Mouse (Mus musculus): ENCODE data around the gene Lyplal1. TPM values are rescaled to one million over a fixed set of nuclear protein-coding genes. Genes with fewer than 3 reads are reported as not detected.

Lyplal1 gene
- polyA plus RNA-seq, 1 experiment from 2014 or later, result 11.9 TPM

DNA sequence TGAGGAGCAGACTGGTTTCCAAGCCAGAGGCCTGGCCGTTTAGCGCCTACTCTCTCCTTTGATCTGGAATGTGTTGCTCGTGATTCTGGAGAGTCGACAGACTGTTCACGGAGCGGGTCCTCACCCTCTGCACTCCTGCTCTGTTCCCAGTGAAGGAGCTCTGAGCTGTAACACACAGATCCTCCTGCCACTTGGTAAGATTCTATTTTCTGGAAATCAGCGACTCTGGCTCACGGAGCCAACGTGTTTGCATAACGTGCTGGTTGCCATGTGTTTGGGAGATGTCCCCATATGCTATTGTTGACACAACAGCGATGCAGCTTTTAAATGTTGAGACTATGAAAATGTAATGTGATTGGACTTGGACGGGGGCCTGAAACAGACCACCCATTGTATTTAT, 20.8 kb upstream of the Lyplal1 start:
- H3K4me3 ChIP-seq (ENCODE audit: low read depth, low read length), result no peak overlapping the region
- no peaks in the 10 kb centered on the region for H3K27me3 ChIP-seq (ENCODE audit: insufficient read depth, low read length)
- H3K4me1 ChIP-seq (ENCODE audit: insufficient read depth), result no peaks in the 10 kb centered on the region
- 76% methylated on average over 12 of the region's 12 CpGs for WGBS (ENCODE audit: insufficient replicate concordance)
- no peaks in the 10 kb centered on the region for H3K36me3 ChIP-seq (replicated peaks; ENCODE audit: insufficient read depth, low read length)
- no peak overlapping the region for H3K4me2 ChIP-seq (ENCODE audit: low read depth, low read length)
- no peaks in the 10 kb centered on the region for H3K9me3 ChIP-seq (ENCODE audit: low read length)
- no peak for ATAC-seq
- DNase-seq, result no peak
- no peak overlapping the region for H3K9ac ChIP-seq (replicated peaks)
- no peak for TF ChIP-seq CTCF (IDR thresholded peaks at IDR 0.05; ENCODE audit: low read depth)
- TF ChIP-seq EP300 (IDR thresholded peaks at IDR 0.05; ENCODE audit: low read depth), result no peak
- no peak overlapping the region for H3K27ac ChIP-seq (ENCODE audit: low read depth)

DNA sequence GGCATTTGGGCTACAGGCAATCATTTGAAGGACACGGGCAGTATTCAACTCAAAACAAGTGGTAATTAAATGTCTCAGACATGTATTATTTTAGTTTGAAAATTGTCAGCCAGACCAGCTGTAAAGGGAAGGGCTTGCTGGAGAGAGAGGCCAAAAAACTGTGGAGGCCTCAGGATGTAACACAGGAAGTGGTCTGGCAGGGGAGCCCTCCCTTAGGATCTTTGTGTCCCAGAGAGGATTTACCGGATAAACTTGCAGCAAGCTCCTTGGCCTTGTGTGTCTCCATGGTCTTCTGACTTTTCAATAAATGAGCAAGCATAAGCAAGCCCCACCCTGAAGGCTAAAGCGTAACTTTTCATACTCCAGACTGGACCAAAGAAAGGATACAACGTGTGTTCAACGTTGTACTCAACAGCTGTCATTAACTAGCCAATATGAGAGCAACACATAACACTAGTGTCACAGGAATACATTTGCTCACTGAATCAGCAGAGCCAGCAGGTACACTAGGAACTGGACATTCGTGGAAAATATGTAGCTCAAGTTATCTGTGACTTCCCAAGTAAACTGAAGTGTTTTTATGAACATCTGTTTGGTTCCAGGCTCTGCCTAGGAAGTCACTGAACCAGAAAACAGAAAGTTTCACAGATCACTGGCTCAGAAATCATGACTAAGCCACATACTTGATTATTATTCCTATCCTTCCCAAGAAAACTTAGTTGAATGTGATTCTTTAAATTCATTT, 19.7 kb upstream of the Lyplal1 start:
- Histone ChIP-seq H3K9ac (replicated peaks) (no peak overlapping the region), H3K4me3 (ENCODE audit: low read depth, low read length) (no peak overlapping the region), H3K4me2 (ENCODE audit: low read depth, low read length) (no peak overlapping the region), H3K36me3 (replicated peaks; ENCODE audit: insufficient read depth, low read length) (no peaks in the 10 kb centered on the region), H3K9me3 (ENCODE audit: low read length) (no peaks in the 10 kb centered on the region), H3K27me3 (ENCODE audit: insufficient read depth, low read length) (no peaks in the 10 kb centered on the region), H3K4me1 (ENCODE audit: insufficient read depth) (no peaks in the 10 kb centered on the region), H3K27ac (ENCODE audit: low read depth) (no peak overlapping the region)
- DNase-seq (no peak), ATAC-seq (no peak)
- 52% methylated on average over 6 of the region's 6 CpGs for WGBS (ENCODE audit: insufficient replicate concordance)
- no peak for TF ChIP-seq CTCF (IDR thresholded peaks at IDR 0.05; ENCODE audit: low read depth)
- TF ChIP-seq EP300 (IDR thresholded peaks at IDR 0.05; ENCODE audit: low read depth), result no peak

DNA sequence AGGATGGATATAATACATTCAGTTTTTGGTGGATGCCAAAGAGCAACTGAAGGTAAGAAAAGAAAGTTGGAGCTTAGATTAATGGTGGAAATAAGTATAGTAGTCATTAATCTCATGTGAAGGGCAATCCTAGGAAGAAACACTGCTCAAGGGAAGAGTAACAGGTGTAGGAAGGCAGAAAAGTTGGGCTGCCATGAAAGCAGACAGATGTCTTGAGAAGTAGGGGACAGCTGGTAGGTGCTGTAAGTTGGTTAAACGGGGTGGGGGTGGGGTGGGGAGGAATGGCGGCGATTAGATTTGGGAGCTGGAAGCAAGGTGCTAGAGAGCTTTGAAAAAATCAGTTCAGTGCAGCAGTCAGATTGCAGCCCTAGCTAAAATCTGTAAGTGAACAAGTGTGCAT, 14.4 kb upstream of the Lyplal1 start:
- TF ChIP-seq EP300 (IDR thresholded peaks at IDR 0.05; ENCODE audit: low read depth), result no peak
- TF ChIP-seq CTCF (IDR thresholded peaks at IDR 0.05; ENCODE audit: low read depth), result no peak
- Histone ChIP-seq H3K9ac (replicated peaks) (no peak overlapping the region), H3K27ac (ENCODE audit: low read depth) (no peak overlapping the region), H3K4me2 (ENCODE audit: low read depth, low read length) (no peak overlapping the region), H3K4me3 (ENCODE audit: low read depth, low read length) (no peak overlapping the region), H3K27me3 (ENCODE audit: insufficient read depth, low read length) (no peaks in the 10 kb centered on the region), H3K9me3 (ENCODE audit: low read length) (no peaks in the 10 kb centered on the region), H3K4me1 (ENCODE audit: insufficient read depth) (no peaks in the 10 kb centered on the region), H3K36me3 (replicated peaks; ENCODE audit: insufficient read depth, low read length) (no peaks in the 10 kb centered on the region)
- no peak for DNase-seq
- ATAC-seq, result no peak
- WGBS (ENCODE audit: insufficient replicate concordance), result 83% methylated on average over 3 of the region's 3 CpGs

GRCm38 (mm10) chr1:186128940-186129339, 11.8 kb upstream of the Lyplal1 start:
- Histone ChIP-seq H3K4me2 (ENCODE audit: low read depth, low read length) (no peak overlapping the region), H3K9ac (replicated peaks) (no peak overlapping the region), H3K27ac (ENCODE audit: low read depth) (no peak overlapping the region), H3K4me3 (ENCODE audit: low read depth, low read length) (no peak overlapping the region), H3K4me1 (ENCODE audit: insufficient read depth) (no peaks in the 10 kb centered on the region), H3K9me3 (ENCODE audit: low read length) (no peaks in the 10 kb centered on the region), H3K27me3 (ENCODE audit: insufficient read depth, low read length) (no peaks in the 10 kb centered on the region), H3K36me3 (replicated peaks; ENCODE audit: insufficient read depth, low read length) (no peaks in the 10 kb centered on the region)
- DNase-seq, result no peak
- no peak for ATAC-seq
- no peak for TF ChIP-seq CTCF (IDR thresholded peaks at IDR 0.05; ENCODE audit: low read depth)
- no peak for TF ChIP-seq EP300 (IDR thresholded peaks at IDR 0.05; ENCODE audit: low read depth)
- 82% methylated on average over 8 of the region's 8 CpGs for WGBS (ENCODE audit: insufficient replicate concordance)

DNA sequence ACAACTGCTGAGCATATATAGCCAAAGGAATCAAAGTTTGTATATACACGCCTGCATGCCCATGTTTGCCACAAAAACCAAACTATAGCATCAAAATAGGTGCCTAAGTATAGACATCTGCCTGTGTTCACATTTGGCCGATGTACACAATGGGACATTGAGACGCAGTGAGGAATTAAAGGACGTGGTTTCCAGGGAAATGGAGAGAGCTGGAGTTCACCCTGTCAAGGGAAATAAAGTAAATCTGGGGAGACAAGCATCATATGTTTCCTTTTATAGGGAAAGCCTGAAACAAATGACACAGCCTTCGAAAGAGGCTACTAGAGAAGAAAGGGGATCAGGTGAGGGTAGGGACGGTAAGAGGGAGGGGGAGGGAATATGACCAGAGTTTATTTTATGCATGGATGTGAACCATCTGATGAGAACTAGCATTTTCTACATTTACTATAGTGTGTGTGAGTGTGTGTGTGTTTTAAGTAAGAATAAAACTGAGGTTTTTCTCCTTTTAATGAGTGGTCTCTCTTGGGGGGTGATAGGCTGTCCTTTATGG, 9.3 kb upstream of the Lyplal1 start:
- no peaks in the 10 kb centered on the region for H3K36me3 ChIP-seq (replicated peaks; ENCODE audit: insufficient read depth, low read length)
- H3K4me3 ChIP-seq (ENCODE audit: low read depth, low read length), result no peak overlapping the region
- H3K9me3 ChIP-seq (ENCODE audit: low read length), result no peaks in the 10 kb centered on the region
- DNase-seq (no peak), ATAC-seq (no peak)
- no peak overlapping the region for H3K4me2 ChIP-seq (ENCODE audit: low read depth, low read length)
- no peaks in the 10 kb centered on the region for H3K27me3 ChIP-seq (ENCODE audit: insufficient read depth, low read length)
- no peak for TF ChIP-seq CTCF (IDR thresholded peaks at IDR 0.05; ENCODE audit: low read depth)
- no peak for TF ChIP-seq EP300 (IDR thresholded peaks at IDR 0.05; ENCODE audit: low read depth)
- H3K27ac ChIP-seq (ENCODE audit: low read depth), result no peak overlapping the region
- no peaks in the 10 kb centered on the region for H3K4me1 ChIP-seq (ENCODE audit: insufficient read depth)
- WGBS (ENCODE audit: insufficient replicate concordance), result 81% methylated on average over 6 of the region's 6 CpGs
- no peak overlapping the region for H3K9ac ChIP-seq (replicated peaks)

DNA sequence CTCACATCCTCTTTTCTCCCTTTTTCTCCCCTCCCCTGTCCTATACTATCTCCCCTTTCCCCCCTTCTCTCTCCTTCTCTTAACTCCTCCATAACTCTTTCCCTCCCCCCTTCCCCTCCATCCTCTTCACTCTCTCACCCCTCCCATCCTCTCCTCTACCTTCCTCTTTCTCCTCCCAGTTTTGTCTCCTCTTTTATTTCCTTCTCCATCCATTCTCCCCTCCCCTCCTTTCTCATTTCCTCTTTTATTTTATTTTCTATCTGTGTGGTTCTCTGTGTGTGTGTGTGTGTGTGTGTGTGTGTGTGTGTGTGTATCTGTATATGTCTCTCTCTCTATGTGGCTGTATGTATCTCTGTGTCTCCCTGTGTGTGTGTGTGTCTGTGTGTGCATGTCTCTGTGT, 6.6 kb upstream of the Lyplal1 start:
- no peak overlapping the region for H3K4me2 ChIP-seq (ENCODE audit: low read depth, low read length)
- no peaks in the 10 kb centered on the region for H3K36me3 ChIP-seq (replicated peaks; ENCODE audit: insufficient read depth, low read length)
- H3K4me3 ChIP-seq (ENCODE audit: low read depth, low read length), result no peak overlapping the region
- no peak for DNase-seq
- H3K27ac ChIP-seq (ENCODE audit: low read depth), result no peak overlapping the region
- H3K9me3 ChIP-seq (ENCODE audit: low read length), result no peaks in the 10 kb centered on the region
- TF ChIP-seq CTCF (IDR thresholded peaks at IDR 0.05; ENCODE audit: low read depth) (no peak), EP300 (IDR thresholded peaks at IDR 0.05; ENCODE audit: low read depth) (no peak)
- no peak overlapping the region for H3K9ac ChIP-seq (replicated peaks)
- no peak for ATAC-seq
- H3K4me1 ChIP-seq (ENCODE audit: insufficient read depth), result no peaks in the 10 kb centered on the region
- H3K27me3 ChIP-seq (ENCODE audit: insufficient read depth, low read length), result no peaks in the 10 kb centered on the region
